Mouse (Mus musculus): ENCODE measurements around the gene Vps35l. TPM values are rescaled to one million over a fixed set of nuclear protein-coding genes. Genes with fewer than 3 reads are reported as not detected.

Vps35l gene
- polyA plus RNA-seq, 1 experiment = 106 TPM

- Histone ChIP-seq H3K4me3 (ENCODE audit: insufficient read depth, low read length) (no peak overlapping the region), H3K4me1 (ENCODE audit: control insufficient read depth, insufficient read depth, low read length) (no peaks in the 10 kb centered on the region), H3K27ac (ENCODE audit: insufficient read depth, low read length) (no peak overlapping the region)
- TF ChIP-seq CTCF (IDR thresholded peaks at IDR 0.05; ENCODE audit: borderline replicate concordance, insufficient read depth, low read length) (no peak), POLR2A (IDR thresholded peaks at IDR 0.05; ENCODE audit: low read depth, low read length) (no peak)
Observed at GRCm38 (mm10) chr7:118793899-118794298, 53.9 kb downstream of the Vps35l start.

DNA sequence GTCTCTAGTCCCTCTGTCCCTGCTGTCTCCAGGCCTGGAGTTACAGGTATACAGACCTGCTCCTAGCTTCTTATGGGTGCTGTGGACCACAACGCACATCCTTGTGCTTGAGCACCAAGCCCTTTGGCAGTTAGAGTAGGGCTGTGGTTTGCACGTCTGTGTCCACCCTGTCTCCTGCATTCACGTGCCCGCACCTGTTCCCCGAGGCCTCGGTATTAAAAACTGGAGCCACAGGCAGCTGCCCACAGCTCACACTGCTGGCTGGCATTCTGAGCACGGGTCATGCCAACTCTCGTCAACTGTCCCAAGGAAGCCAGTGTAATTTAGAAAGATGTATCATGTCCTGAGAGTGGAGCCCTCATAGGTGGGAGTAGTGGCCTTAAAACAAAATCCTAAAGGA lies 55.8 kb downstream of the Vps35l start:
- H3K27ac ChIP-seq (ENCODE audit: insufficient read depth, low read length) = no peak overlapping the region
- TF ChIP-seq CTCF (IDR thresholded peaks at IDR 0.05; ENCODE audit: borderline replicate concordance, insufficient read depth, low read length) = no peak
- TF ChIP-seq POLR2A (IDR thresholded peaks at IDR 0.05; ENCODE audit: low read depth, low read length) = no peak
- no peak overlapping the region for H3K4me3 ChIP-seq (ENCODE audit: insufficient read depth, low read length)
- H3K4me1 ChIP-seq (ENCODE audit: control insufficient read depth, insufficient read depth, low read length) = no peaks in the 10 kb centered on the region

DNA sequence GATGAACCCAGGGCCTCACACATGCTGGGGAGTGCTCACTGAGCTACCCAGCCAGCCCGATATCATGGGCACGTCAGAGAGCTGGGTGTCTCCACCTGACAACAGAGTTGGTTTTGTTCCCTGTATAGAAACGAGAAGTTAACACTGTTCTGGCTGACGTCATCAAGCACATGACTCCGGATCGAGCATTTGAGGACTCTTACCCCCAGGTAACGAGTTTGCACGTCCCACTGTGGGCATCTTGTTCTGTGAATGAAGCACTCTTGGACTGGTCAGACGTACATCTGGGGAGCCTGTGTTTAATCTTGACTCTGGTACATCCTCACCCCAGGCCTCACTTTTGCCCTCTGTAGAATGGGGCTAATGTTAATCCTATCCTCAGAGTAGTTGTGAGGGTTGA lies 56.8 kb downstream of the Vps35l start:
- no peak for TF ChIP-seq CTCF (IDR thresholded peaks at IDR 0.05; ENCODE audit: borderline replicate concordance, insufficient read depth, low read length)
- no peak for TF ChIP-seq POLR2A (IDR thresholded peaks at IDR 0.05; ENCODE audit: low read depth, low read length)
- H3K27ac ChIP-seq (ENCODE audit: insufficient read depth, low read length) = no peak overlapping the region
- no peaks in the 10 kb centered on the region for H3K4me1 ChIP-seq (ENCODE audit: control insufficient read depth, insufficient read depth, low read length)
- H3K4me3 ChIP-seq (ENCODE audit: insufficient read depth, low read length) = no peak overlapping the region

- Histone ChIP-seq H3K4me1 (ENCODE audit: control insufficient read depth, insufficient read depth, low read length) (no peaks in the 10 kb centered on the region), H3K27ac (ENCODE audit: insufficient read depth, low read length) (no peak overlapping the region), H3K4me3 (ENCODE audit: insufficient read depth, low read length) (no peak overlapping the region)
- no peak for TF ChIP-seq POLR2A (IDR thresholded peaks at IDR 0.05; ENCODE audit: low read depth, low read length)
- TF ChIP-seq CTCF (IDR thresholded peaks at IDR 0.05; ENCODE audit: borderline replicate concordance, insufficient read depth, low read length) = no peak
Observed at GRCm38 (mm10) chr7:118797600-118797999, 57.6 kb downstream of the Vps35l start.

DNA sequence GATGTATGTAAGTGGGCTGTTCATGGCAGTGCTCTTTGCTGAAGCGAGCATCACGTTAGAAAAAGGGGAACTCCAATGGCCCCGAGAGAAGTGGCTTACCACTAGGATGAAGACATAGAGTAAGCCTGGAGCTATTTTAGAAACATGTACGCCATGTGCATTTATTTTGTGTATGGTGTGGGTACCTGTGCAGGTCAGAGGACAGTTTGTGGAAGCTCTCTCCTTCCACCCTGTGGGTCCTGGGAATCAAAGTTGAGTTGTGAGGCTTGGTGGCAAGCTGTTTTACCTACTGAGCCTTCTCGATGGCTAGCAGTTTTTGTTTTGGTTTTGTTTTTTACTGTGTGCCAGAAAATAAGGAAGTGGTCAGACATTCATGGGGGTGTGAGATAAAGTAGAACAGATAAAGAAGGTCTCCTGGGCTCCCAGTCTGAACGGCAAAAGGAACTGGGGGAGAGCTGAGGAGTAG lies 58.1 kb downstream of the Vps35l start:
- no peak overlapping the region for H3K27ac ChIP-seq (ENCODE audit: insufficient read depth, low read length)
- TF ChIP-seq CTCF (IDR thresholded peaks at IDR 0.05; ENCODE audit: borderline replicate concordance, insufficient read depth, low read length) (no peak), POLR2A (IDR thresholded peaks at IDR 0.05; ENCODE audit: low read depth, low read length) (no peak)

DNA sequence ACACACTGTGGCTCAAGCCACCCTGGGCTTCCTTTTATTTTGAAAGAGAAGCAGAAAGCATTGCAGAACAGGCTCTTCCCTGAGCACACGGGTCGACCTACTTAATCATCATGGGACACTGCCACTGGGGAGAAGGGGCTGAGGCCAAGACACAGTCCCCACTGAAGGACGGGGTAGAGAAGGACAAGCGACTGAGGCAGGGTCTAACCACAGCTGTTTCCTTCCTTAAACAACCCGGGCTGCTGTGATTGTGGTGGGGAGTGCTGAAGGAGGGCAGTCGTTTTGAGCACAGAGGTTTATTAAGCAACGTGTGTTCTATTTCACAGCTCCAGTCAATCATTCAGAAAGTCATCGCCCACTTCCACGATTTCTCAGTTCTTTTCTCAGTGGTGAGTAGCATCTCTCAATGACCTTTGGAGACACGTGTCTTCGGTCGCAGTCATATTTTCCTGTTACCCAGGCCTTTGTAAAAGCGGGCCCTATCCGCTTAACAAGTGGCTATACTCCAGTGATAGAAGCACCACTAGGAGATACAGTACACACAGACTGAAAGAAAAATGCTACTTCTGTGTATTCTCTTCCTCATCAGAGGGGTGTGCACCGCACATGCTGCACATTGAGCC lies 60.2 kb downstream of the Vps35l start:
- H3K4me1 ChIP-seq (ENCODE audit: control insufficient read depth, insufficient read depth, low read length) = no peaks in the 10 kb centered on the region
- no peak overlapping the region for H3K4me3 ChIP-seq (ENCODE audit: insufficient read depth, low read length)
- no peak overlapping the region for H3K27ac ChIP-seq (ENCODE audit: insufficient read depth, low read length)
- TF ChIP-seq CTCF (IDR thresholded peaks at IDR 0.05; ENCODE audit: borderline replicate concordance, insufficient read depth, low read length) = no peak
- TF ChIP-seq POLR2A (IDR thresholded peaks at IDR 0.05; ENCODE audit: low read depth, low read length) = no peak

More for the DNA sequence above, 58.1 kb downstream of the Vps35l start:
- Histone ChIP-seq H3K4me3 (ENCODE audit: insufficient read depth, low read length) (no peak overlapping the region), H3K4me1 (ENCODE audit: control insufficient read depth, insufficient read depth, low read length) (no peaks in the 10 kb centered on the region)

DNA sequence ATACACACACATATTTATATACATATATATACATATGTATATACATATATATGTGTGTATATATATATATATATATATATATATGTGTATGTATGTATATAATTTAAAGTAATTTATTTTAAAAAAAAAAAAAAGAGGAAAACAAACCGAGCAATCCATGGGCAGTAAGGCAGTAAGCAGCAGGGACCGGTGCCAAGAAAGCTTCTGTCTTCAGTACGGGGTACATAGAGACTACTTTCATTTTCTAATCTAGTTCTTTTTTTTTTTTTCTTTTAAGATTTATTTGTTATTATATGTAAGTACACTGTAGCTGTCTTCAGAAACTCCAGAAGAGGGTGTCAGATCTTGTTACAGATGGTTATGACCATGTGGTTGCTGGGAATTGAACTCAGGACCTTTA lies 61.8 kb downstream of the Vps35l start:
- no peaks in the 10 kb centered on the region for H3K4me1 ChIP-seq (ENCODE audit: control insufficient read depth, insufficient read depth, low read length)
- no peak overlapping the region for H3K4me3 ChIP-seq (ENCODE audit: insufficient read depth, low read length)
- no peak overlapping the region for H3K27ac ChIP-seq (ENCODE audit: insufficient read depth, low read length)
- no peak for TF ChIP-seq CTCF (IDR thresholded peaks at IDR 0.05; ENCODE audit: borderline replicate concordance, insufficient read depth, low read length)
- no peak for TF ChIP-seq POLR2A (IDR thresholded peaks at IDR 0.05; ENCODE audit: low read depth, low read length)

- no peaks in the 10 kb centered on the region for H3K4me1 ChIP-seq (ENCODE audit: control insufficient read depth, insufficient read depth, low read length)
- TF ChIP-seq POLR2A (IDR thresholded peaks at IDR 0.05; ENCODE audit: low read depth, low read length) = no peak
- TF ChIP-seq CTCF (IDR thresholded peaks at IDR 0.05; ENCODE audit: borderline replicate concordance, insufficient read depth, low read length) = no peak
- no peak overlapping the region for H3K4me3 ChIP-seq (ENCODE audit: insufficient read depth, low read length)
- H3K27ac ChIP-seq (ENCODE audit: insufficient read depth, low read length) = no peak overlapping the region
Observed at GRCm38 (mm10) chr7:118803425-118803824, 63.4 kb downstream of the Vps35l start.

- TF ChIP-seq CTCF (IDR thresholded peaks at IDR 0.05; ENCODE audit: borderline replicate concordance, insufficient read depth, low read length) (no peak), POLR2A (IDR thresholded peaks at IDR 0.05; ENCODE audit: low read depth, low read length) (no peak)
- Histone ChIP-seq H3K4me1 (ENCODE audit: control insufficient read depth, insufficient read depth, low read length) (no peaks in the 10 kb centered on the region), H3K27ac (ENCODE audit: insufficient read depth, low read length) (no peak overlapping the region), H3K4me3 (ENCODE audit: insufficient read depth, low read length) (no peak overlapping the region)
Observed at GRCm38 (mm10) chr7:118806631-118807411, 66.8 kb downstream of the Vps35l start.

- H3K4me1 ChIP-seq (ENCODE audit: control insufficient read depth, insufficient read depth, low read length) = no peaks in the 10 kb centered on the region
- TF ChIP-seq POLR2A (IDR thresholded peaks at IDR 0.05; ENCODE audit: low read depth, low read length) (no peak), CTCF (IDR thresholded peaks at IDR 0.05; ENCODE audit: borderline replicate concordance, insufficient read depth, low read length) (no peak)
- H3K4me3 ChIP-seq (ENCODE audit: insufficient read depth, low read length) = no peak overlapping the region
- H3K27ac ChIP-seq (ENCODE audit: insufficient read depth, low read length) = no peak overlapping the region
Observed at GRCm38 (mm10) chr7:118807899-118808298, 67.9 kb downstream of the Vps35l start.

Data from embryonic fibroblast, embryonic 13.5 days (primary cell).